Mouse (Mus musculus) forebrain, postnatal 0 days (tissue): ENCODE data around the gene Chtf18. TPM values are rescaled to one million over a fixed set of nuclear protein-coding genes. Genes with fewer than 3 reads are reported as not detected.

Experiments
- ATAC-seq: fragments of 200-750 bp; cut with Nextera tagmentation; 2 replicates; pipeline ENCODE4 v1.8.0; 2017; ENCODE audit warnings: mild to moderate bottlenecking, moderate library complexity
- DNase-seq: peaks from one replicate; pipeline ENCODE4 v3.0.0-alpha.2; 2015
- H3K27ac ChIP-seq: fragments of 300-500 bp; sonication (generic); 2 replicates; pipeline ENCODE4 v1.5.1; 2014; ENCODE audit warnings: low read depth, mild to moderate bottlenecking, antibody characterized with exemption, low read length, moderate library complexity, mixed read lengths
- H3K27me3 ChIP-seq: fragments of 300-500 bp; sonication (generic); 2 replicates; pipeline ENCODE4 v1.6.1; 2014; ENCODE audit warnings: mild to moderate bottlenecking, low read length, mixed read lengths; ENCODE audit not compliant: insufficient read depth
- H3K36me3 ChIP-seq: fragments of 300-500 bp; sonication (generic); 2 replicates; pipeline ENCODE4 v1.6.1; 2014; ENCODE audit warnings: mild to moderate bottlenecking, moderate library complexity; ENCODE audit not compliant: insufficient read depth
- H3K4me1 ChIP-seq: fragments of 300-500 bp; sonication (generic); 2 replicates; pipeline ENCODE4 v1.6.1; 2014; ENCODE audit warnings: antibody characterized with exemption; ENCODE audit not compliant: insufficient read depth
- H3K4me2 ChIP-seq: fragments of 300-500 bp; sonication (generic); 2 replicates; pipeline ENCODE4 v1.6.1; 2014; ENCODE audit warnings: low read depth, mild to moderate bottlenecking, moderate library complexity
- H3K4me3 ChIP-seq: fragments of 300-500 bp; sonication (generic); 2 replicates; pipeline ENCODE4 v1.5.1; 2014; ENCODE audit warnings: low read depth, low read length, mixed read lengths
- H3K9ac ChIP-seq: fragments of 300-500 bp; sonication (generic); 2 replicates; pipeline ENCODE4 v1.6.1; 2014; ENCODE audit warnings: mild to moderate bottlenecking
- H3K9me3 ChIP-seq: fragments of 300-500 bp; sonication (generic); 2 replicates; pipeline ENCODE4 v1.6.1; 2016; ENCODE audit warnings: low read length
- CTCF ChIP-seq: sonication (generic); IDR thresholded peaks from 2 replicates; pipeline ENCODE4 v1.5.1; 2016; ENCODE audit warnings: antibody characterized with exemption, control low read depth, low read depth
- WGBS: fragments of 180-500 bp; shearing (Covaris S2); extraction: QIAGEN DNeasy Blood & Tissue Kit; methylation state at CpG from one replicate; pipeline ENCODE4 v1.1.7; 2014; 5-methylcytosine and 5-hydroxymethylcytosine counted together
- polyA plus RNA-seq: library from polyadenylated mRNA; unstranded; fragments of >200 nt; fragmentation: Nextera tagmentation; extraction: Ambion mirVana; gene quantifications from 2 replicates; pipeline ENCODE4 v1.2.1, GENCODE M21; 2015
- total RNA-seq: library from RNA; depleted of rRNA; stranded (reverse); fragments of >200 nt; gene quantifications from 2 replicates; pipeline ENCODE4 v1.2.3, GENCODE M21; 2014

The Chtf18 gene
- total and polyA plus RNA-seq, 2 experiments from 2014 or later: 3.3 to 3.7 TPM

GRCm38 (mm10) chr17:25716711-25717637, 10.2 kb downstream of the Chtf18 start, which contains the start of gene Gng13:
Gene Gng13 (plus strand): TSS chr17:25717171.
- ATAC-seq (0 out of 2 replicates have a peak, but pooled peaks have one; percentile 34), DNase-seq (no peak)
- Histone ChIP-seq H3K4me3 (peak within 1 kb of the TSS; percentile 42), H3K4me1 (no peaks in the 10 kb centered on the region), H3K27ac (no peak within 1 kb of the TSS), H3K9me3 (no peaks in the 10 kb centered on the region), H3K4me2 (peak within 1 kb of the TSS; percentile 79), H3K27me3 (peaks cover 10% of the 10 kb centered on the region), H3K9ac (peak within 1 kb of the TSS; percentile 50), H3K36me3 (no peaks in the 10 kb centered on the region)
- WGBS: 2% methylated on average over 45 of the region's 45 CpGs
- no peak for TF ChIP-seq CTCF

- WGBS: 8% methylated on average over 6 of the region's 6 CpGs
- no peak for ATAC-seq
Observed at GRCm38 (mm10) chr17:25716130-25716529, 11.1 kb downstream of the Chtf18 start.

GRCm38 (mm10) chr17:25715627-25716026, 11.6 kb downstream of the Chtf18 start:
- H3K9ac ChIP-seq: no peak overlapping the region
- no peaks in the 10 kb centered on the region for H3K9me3 ChIP-seq
- peaks cover 10% of the 10 kb centered on the region for H3K27me3 ChIP-seq
- no peak overlapping the region for H3K4me3 ChIP-seq
- no peak for DNase-seq
- no peaks in the 10 kb centered on the region for H3K4me1 ChIP-seq
- H3K4me2 ChIP-seq: no peak overlapping the region
- 63% methylated on average over 3 of the region's 3 CpGs for WGBS
- H3K27ac ChIP-seq: no peak overlapping the region
- ATAC-seq: no peak
- TF ChIP-seq CTCF: no peak
- no peaks in the 10 kb centered on the region for H3K36me3 ChIP-seq

More at GRCm38 (mm10) chr17:25716130-25716529, 11.1 kb downstream of the Chtf18 start:
- H3K4me1 ChIP-seq: no peaks in the 10 kb centered on the region
- no peaks in the 10 kb centered on the region for H3K36me3 ChIP-seq
- no peak overlapping the region for H3K4me3 ChIP-seq
- no peak overlapping the region for H3K4me2 ChIP-seq
- no peak for TF ChIP-seq CTCF
- peaks cover 10% of the 10 kb centered on the region for H3K27me3 ChIP-seq
- H3K9ac ChIP-seq: no peak overlapping the region
- no peak for DNase-seq
- H3K9me3 ChIP-seq: no peaks in the 10 kb centered on the region
- no peak overlapping the region for H3K27ac ChIP-seq

- no peak for TF ChIP-seq CTCF
- Histone ChIP-seq H3K9me3 (no peaks in the 10 kb centered on the region), H3K4me3 (no peak overlapping the region), H3K4me1 (no peaks in the 10 kb centered on the region), H3K36me3 (no peaks in the 10 kb centered on the region), H3K4me2 (no peak overlapping the region), H3K9ac (no peak overlapping the region), H3K27ac (no peak overlapping the region), H3K27me3 (peaks cover 1% of the 10 kb centered on the region)
- DNase-seq: no peak
- ATAC-seq: no peak
- 84% methylated on average over 4 of the region's 4 CpGs for WGBS
Observed at GRCm38 (mm10) chr17:25711136-25711535, 16.1 kb downstream of the Chtf18 start.

GRCm38 (mm10) chr17:25709994-25710393, 17.2 kb downstream of the Chtf18 start:
- Histone ChIP-seq H3K9ac (no peak overlapping the region), H3K36me3 (no peaks in the 10 kb centered on the region), H3K4me1 (no peaks in the 10 kb centered on the region), H3K27me3 (no peaks in the 10 kb centered on the region), H3K4me2 (no peak overlapping the region), H3K27ac (no peak overlapping the region), H3K4me3 (no peak overlapping the region), H3K9me3 (no peaks in the 10 kb centered on the region)
- WGBS: 91% methylated on average over 2 of the region's 2 CpGs
- TF ChIP-seq CTCF: no peak
- ATAC-seq (no peak), DNase-seq (no peak)

GRCm38 (mm10) chr17:25700863-25701496, 26.2 kb downstream of the Chtf18 start:
- no peak for DNase-seq
- WGBS: 61% methylated on average over 9 of the region's 9 CpGs
- Histone ChIP-seq H3K9ac (no peak overlapping the region), H3K4me3 (no peak overlapping the region), H3K4me1 (no peaks in the 10 kb centered on the region), H3K4me2 (no peak overlapping the region), H3K27ac (no peak overlapping the region), H3K27me3 (no peaks in the 10 kb centered on the region; the same call in 1 of the 2 replicates), H3K36me3 (no peaks in the 10 kb centered on the region), H3K9me3 (no peaks in the 10 kb centered on the region)
- ATAC-seq: no peak
- peak; percentile 50 for TF ChIP-seq CTCF

GRCm38 (mm10) chr17:25698446-25698845, 28.8 kb downstream of the Chtf18 start:
- ATAC-seq: peak; percentile 77
- WGBS: 11% methylated on average over 7 of the region's 7 CpGs
- peak; percentile 96 for TF ChIP-seq CTCF

More at GRCm38 (mm10) chr17:25698446-25698845, 28.8 kb downstream of the Chtf18 start:
- no peak overlapping the region for H3K9ac ChIP-seq
- no peak overlapping the region for H3K27ac ChIP-seq
- H3K36me3 ChIP-seq: no peaks in the 10 kb centered on the region
- H3K9me3 ChIP-seq: no peaks in the 10 kb centered on the region
- H3K4me3 ChIP-seq: no peak overlapping the region
- DNase-seq: peak; percentile 91
- no peaks in the 10 kb centered on the region; the same call in 1 of the 2 replicates for H3K27me3 ChIP-seq
- no peak overlapping the region for H3K4me2 ChIP-seq
- no peaks in the 10 kb centered on the region for H3K4me1 ChIP-seq
